Mouse (Mus musculus): Measurements from ENCODE around the gene Gm28635. TPM values are rescaled to one million over a fixed set of nuclear protein-coding genes. Genes with fewer than 3 reads are reported as not detected.

Gm28635 gene
- polyA plus RNA-seq, 1 experiment from 2014 or later, result not detected

GRCm38 (mm10) chr2:84714811-84715561, 37.1 kb upstream of the Gm28635 start, which contains the start of gene Zdhhc5:
TSS of gene Zdhhc5 (minus strand) at chr2:84715180.
- H3K27ac ChIP-seq, result peak within 1 kb of the TSS; percentile 98
- H3K9ac ChIP-seq, result peak within 1 kb of the TSS; percentile 96
- no peaks in the 10 kb centered on the region for H3K9me3 ChIP-seq
- peaks cover 25% of the 10 kb centered on the region for H3K4me1 ChIP-seq
- no peaks in the 10 kb centered on the region for H3K27me3 ChIP-seq
- H3K4me2 ChIP-seq, result peak within 1 kb of the TSS; percentile 79
- peak; percentile 97 for ATAC-seq (ENCODE audit: low FRiP score)
- peak within 1 kb of the TSS; percentile 93 for H3K4me3 ChIP-seq (replicated peaks)
- peaks cover 11% of the 10 kb centered on the region for H3K36me3 ChIP-seq (replicated peaks)
- WGBS, result 0% methylated on average over 89 of the region's 107 CpGs

GRCm38 (mm10) chr2:84714422-84714810, 36.6 kb upstream of the Gm28635 start:
- Histone ChIP-seq H3K27me3 (no peaks in the 10 kb centered on the region), H3K4me1 (peaks cover 29% of the 10 kb centered on the region), H3K27ac (peak overlapping the region; percentile 98), H3K4me3 (replicated peaks) (peak overlapping the region; percentile 93), H3K36me3 (replicated peaks) (peaks cover 15% of the 10 kb centered on the region), H3K9ac (peak overlapping the region; percentile 96), H3K9me3 (no peaks in the 10 kb centered on the region), H3K4me2 (peak overlapping the region; percentile 73)
- under 1% methylated on average over 16 of the region's 26 CpGs for WGBS
- peak; percentile 18; the same call in 1 of the 2 replicates for ATAC-seq (ENCODE audit: low FRiP score)

GRCm38 (mm10) chr2:84711898-84712297, 34.1 kb upstream of the Gm28635 start:
- WGBS, result 84% methylated on average over 2 of the region's 2 CpGs

GRCm38 (mm10) chr2:84707523-84707922, 29.7 kb upstream of the Gm28635 start:
- WGBS, result 38% methylated on average over 1 of the region's 1 CpGs
- ATAC-seq (ENCODE audit: low FRiP score), result peak; percentile 68; the same call in 1 of the 2 replicates
- no peak overlapping the region for H3K4me2 ChIP-seq

More at GRCm38 (mm10) chr2:84711898-84712297, 34.1 kb upstream of the Gm28635 start:
- Histone ChIP-seq H3K27ac (no peak overlapping the region), H3K4me1 (peaks cover 47% of the 10 kb centered on the region), H3K27me3 (no peaks in the 10 kb centered on the region), H3K36me3 (replicated peaks) (peaks cover 26% of the 10 kb centered on the region), H3K4me2 (no peak overlapping the region), H3K9ac (no peak overlapping the region), H3K4me3 (replicated peaks) (no peak overlapping the region), H3K9me3 (no peaks in the 10 kb centered on the region)
- ATAC-seq (ENCODE audit: low FRiP score), result no peak

GRCm38 (mm10) chr2:84705295-84705694, 27.5 kb upstream of the Gm28635 start:
- Histone ChIP-seq H3K4me2 (no peak overlapping the region), H3K9ac (no peak overlapping the region), H3K4me1 (peaks cover 22% of the 10 kb centered on the region), H3K36me3 (replicated peaks) (peaks cover 39% of the 10 kb centered on the region), H3K27ac (no peak overlapping the region), H3K4me3 (replicated peaks) (no peak overlapping the region), H3K9me3 (no peaks in the 10 kb centered on the region), H3K27me3 (no peaks in the 10 kb centered on the region)
- 86% methylated on average over 1 of the region's 1 CpGs for WGBS
- no peak for ATAC-seq (ENCODE audit: low FRiP score)

More at GRCm38 (mm10) chr2:84707523-84707922, 29.7 kb upstream of the Gm28635 start:
- H3K36me3 ChIP-seq (replicated peaks), result peaks cover 38% of the 10 kb centered on the region
- H3K4me1 ChIP-seq, result peaks cover 29% of the 10 kb centered on the region
- H3K9me3 ChIP-seq, result no peaks in the 10 kb centered on the region
- H3K27ac ChIP-seq, result peak overlapping the region; percentile 57
- H3K9ac ChIP-seq, result no peak overlapping the region
- no peak overlapping the region for H3K4me3 ChIP-seq (replicated peaks)
- H3K27me3 ChIP-seq, result no peaks in the 10 kb centered on the region

GRCm38 (mm10) chr2:84704329-84704728, 26.5 kb upstream of the Gm28635 start:
- H3K27ac ChIP-seq, result no peak overlapping the region
- H3K4me1 ChIP-seq, result peaks cover 19% of the 10 kb centered on the region
- H3K9ac ChIP-seq, result no peak overlapping the region
- no peaks in the 10 kb centered on the region for H3K27me3 ChIP-seq
- 74% methylated on average over 5 of the region's 5 CpGs for whole genome bisulfite sequencing
- H3K4me3 ChIP-seq (replicated peaks), result no peak overlapping the region
- no peak for ATAC-seq (ENCODE audit: low FRiP score)
- no peaks in the 10 kb centered on the region for H3K9me3 ChIP-seq
- H3K4me2 ChIP-seq, result no peak overlapping the region
- H3K36me3 ChIP-seq (replicated peaks), result peaks cover 32% of the 10 kb centered on the region

GRCm38 (mm10) chr2:84703497-84703896, 25.7 kb upstream of the Gm28635 start:
- H3K4me3 ChIP-seq (replicated peaks), result no peak overlapping the region
- H3K36me3 ChIP-seq (replicated peaks), result peaks cover 28% of the 10 kb centered on the region
- H3K9me3 ChIP-seq, result no peaks in the 10 kb centered on the region
- no peaks in the 10 kb centered on the region for H3K27me3 ChIP-seq
- H3K27ac ChIP-seq, result no peak overlapping the region
- H3K9ac ChIP-seq, result no peak overlapping the region
- no peak overlapping the region for H3K4me2 ChIP-seq
- no peak for ATAC-seq (ENCODE audit: low FRiP score)
- peaks cover 13% of the 10 kb centered on the region for H3K4me1 ChIP-seq
- 92% methylated on average over 1 of the region's 1 CpGs for WGBS

- 93% methylated on average over 5 of the region's 5 CpGs for WGBS
- Histone ChIP-seq H3K4me2 (no peak overlapping the region), H3K4me1 (no peaks in the 10 kb centered on the region), H3K4me3 (replicated peaks) (no peak overlapping the region), H3K9ac (no peak overlapping the region), H3K9me3 (no peaks in the 10 kb centered on the region), H3K27ac (no peak overlapping the region), H3K36me3 (replicated peaks) (peaks cover 65% of the 10 kb centered on the region), H3K27me3 (no peaks in the 10 kb centered on the region)
- ATAC-seq (ENCODE audit: low FRiP score), result no peak
Measured at GRCm38 (mm10) chr2:84695007-84695695, 17.3 kb upstream of the Gm28635 start.

- no peak overlapping the region for H3K4me3 ChIP-seq (replicated peaks)
- no peaks in the 10 kb centered on the region for H3K9me3 ChIP-seq
- H3K4me2 ChIP-seq, result no peak overlapping the region
- H3K9ac ChIP-seq, result no peak overlapping the region
- no peaks in the 10 kb centered on the region for H3K4me1 ChIP-seq
- no peaks in the 10 kb centered on the region for H3K27me3 ChIP-seq
- peaks cover 91% of the 10 kb centered on the region for H3K36me3 ChIP-seq (replicated peaks)
- no peak overlapping the region for H3K27ac ChIP-seq
- no peak for ATAC-seq (ENCODE audit: low FRiP score)
- WGBS, result 92% methylated on average over 12 of the region's 12 CpGs
Measured at GRCm38 (mm10) chr2:84690050-84690449, 12.2 kb upstream of the Gm28635 start.

GRCm38 (mm10) chr2:84688080-84688844, 10.4 kb upstream of the Gm28635 start:
- Histone ChIP-seq H3K4me2 (no peak overlapping the region), H3K27ac (no peak overlapping the region), H3K36me3 (replicated peaks) (peaks cover 87% of the 10 kb centered on the region), H3K27me3 (no peaks in the 10 kb centered on the region), H3K4me1 (no peaks in the 10 kb centered on the region), H3K4me3 (replicated peaks) (no peak overlapping the region), H3K9me3 (no peaks in the 10 kb centered on the region), H3K9ac (no peak overlapping the region)
- no peak for ATAC-seq (ENCODE audit: low FRiP score)
- 87% methylated on average over 2 of the region's 2 CpGs for WGBS

- ATAC-seq (ENCODE audit: low FRiP score), result no peak
- WGBS, result 88% methylated on average over 6 of the region's 6 CpGs
- no peak overlapping the region for H3K9ac ChIP-seq
- H3K4me1 ChIP-seq, result peaks cover 10% of the 10 kb centered on the region
- H3K36me3 ChIP-seq (replicated peaks), result peaks cover 39% of the 10 kb centered on the region
- no peaks in the 10 kb centered on the region for H3K27me3 ChIP-seq
- no peaks in the 10 kb centered on the region for H3K9me3 ChIP-seq
- H3K4me3 ChIP-seq (replicated peaks), result no peak overlapping the region
- H3K27ac ChIP-seq, result no peak overlapping the region
- no peak overlapping the region for H3K4me2 ChIP-seq
Measured at GRCm38 (mm10) chr2:84682605-84683183, 4.9 kb upstream of the Gm28635 start.

- peak within 1 kb of the TSS; percentile 84 for H3K4me3 ChIP-seq (replicated peaks)
- no peaks in the 10 kb centered on the region for H3K27me3 ChIP-seq
- H3K27ac ChIP-seq, result 0 out of 2 replicates have a peak within 1 kb of the TSS, but pooled peaks have one; percentile 27
- no peaks in the 10 kb centered on the region for H3K9me3 ChIP-seq
- H3K4me1 ChIP-seq, result peaks cover 17% of the 10 kb centered on the region
- H3K4me2 ChIP-seq, result peak within 1 kb of the TSS; percentile 80
- H3K9ac ChIP-seq, result peak within 1 kb of the TSS; percentile 85
- H3K36me3 ChIP-seq (replicated peaks), result peaks cover 24% of the 10 kb centered on the region
- 19% methylated on average over 8 of the region's 8 CpGs for WGBS
- no peak for ATAC-seq (ENCODE audit: low FRiP score)
Measured at GRCm38 (mm10) chr2:84679016-84679415, 1.2 kb upstream of the Gm28635 start, which contains the start of gene Tmx2. TSS of gene Tmx2 (minus strand) at chr2:84679140.
